Mouse (Mus musculus) cerebellum, adult 8-10 months (tissue): ENCODE data around the gene Gm49333.
A peak's percentile ranks its signal among the peaks of the same experiment; 100 is the strongest.
"Not testable (repeated sequence)": the region's sequence is repeated elsewhere in the genome, so short reads cannot be mapped to it uniquely, and the experiment has no call there.

Source experiments
- DNase-seq: peaks from one replicate; pipeline ENCODE4 v3.0.0; 2022

Gene Gm49333

GRCm38 (mm10) chr16:20628871-20629391 is 17.5 kb downstream of the Gm49333 start:
- no peak for DNase-seq

- DNase-seq: peak; percentile 58
Observed at GRCm38 (mm10) chr16:20629731-20630634, 18.6 kb downstream of the Gm49333 start, which contains the start of gene Ece2. TSS of gene Ece2 (plus strand) at chr16:20629828.

GRCm38 (mm10) chr16:20637410-20637809 is 26.0 kb downstream of the Gm49333 start:
- no peak for DNase-seq

- DNase-seq: no peak
Observed at GRCm38 (mm10) chr16:20638367-20638766, 27.0 kb downstream of the Gm49333 start.

DNA sequence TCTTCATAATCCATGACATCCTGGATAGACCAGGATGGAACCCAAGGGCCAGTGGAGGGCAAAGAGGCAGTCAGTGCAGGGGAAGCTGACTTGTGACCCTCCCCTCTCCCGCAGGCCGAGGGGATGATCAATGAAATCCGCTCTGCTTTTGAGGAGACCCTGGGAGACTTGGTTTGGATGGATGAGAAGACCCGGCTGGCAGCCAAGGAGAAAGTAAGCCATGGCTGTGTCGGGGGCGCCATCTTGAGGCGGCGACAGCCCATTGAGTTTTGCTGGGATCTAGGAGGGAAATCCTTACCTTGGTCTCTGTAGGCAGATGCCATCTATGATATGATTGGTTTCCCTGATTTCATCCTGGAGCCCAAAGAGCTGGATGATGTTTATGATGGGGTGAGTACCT is 30.8 kb downstream of the Gm49333 start:
- peak; percentile 75 for DNase-seq

DNA sequence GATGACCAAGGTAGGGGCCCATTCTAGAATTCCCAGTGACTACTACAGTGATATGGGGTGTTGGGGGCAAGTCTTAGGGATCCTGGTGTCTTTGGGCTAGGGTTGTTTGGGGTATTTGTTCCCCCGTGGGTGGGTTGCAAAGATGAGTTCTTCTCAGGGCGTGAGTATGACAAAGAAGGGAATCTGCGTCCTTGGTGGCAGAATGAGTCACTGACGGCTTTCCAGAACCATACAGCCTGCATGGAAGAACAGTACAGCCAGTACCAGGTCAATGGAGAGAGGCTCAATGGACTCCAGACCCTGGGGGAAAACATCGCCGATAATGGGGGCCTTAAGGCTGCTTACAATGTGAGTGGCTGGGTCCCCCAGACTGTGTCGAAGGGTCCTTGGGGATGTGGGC is 32.5 kb downstream of the Gm49333 start:
- no peak for DNase-seq

DNA sequence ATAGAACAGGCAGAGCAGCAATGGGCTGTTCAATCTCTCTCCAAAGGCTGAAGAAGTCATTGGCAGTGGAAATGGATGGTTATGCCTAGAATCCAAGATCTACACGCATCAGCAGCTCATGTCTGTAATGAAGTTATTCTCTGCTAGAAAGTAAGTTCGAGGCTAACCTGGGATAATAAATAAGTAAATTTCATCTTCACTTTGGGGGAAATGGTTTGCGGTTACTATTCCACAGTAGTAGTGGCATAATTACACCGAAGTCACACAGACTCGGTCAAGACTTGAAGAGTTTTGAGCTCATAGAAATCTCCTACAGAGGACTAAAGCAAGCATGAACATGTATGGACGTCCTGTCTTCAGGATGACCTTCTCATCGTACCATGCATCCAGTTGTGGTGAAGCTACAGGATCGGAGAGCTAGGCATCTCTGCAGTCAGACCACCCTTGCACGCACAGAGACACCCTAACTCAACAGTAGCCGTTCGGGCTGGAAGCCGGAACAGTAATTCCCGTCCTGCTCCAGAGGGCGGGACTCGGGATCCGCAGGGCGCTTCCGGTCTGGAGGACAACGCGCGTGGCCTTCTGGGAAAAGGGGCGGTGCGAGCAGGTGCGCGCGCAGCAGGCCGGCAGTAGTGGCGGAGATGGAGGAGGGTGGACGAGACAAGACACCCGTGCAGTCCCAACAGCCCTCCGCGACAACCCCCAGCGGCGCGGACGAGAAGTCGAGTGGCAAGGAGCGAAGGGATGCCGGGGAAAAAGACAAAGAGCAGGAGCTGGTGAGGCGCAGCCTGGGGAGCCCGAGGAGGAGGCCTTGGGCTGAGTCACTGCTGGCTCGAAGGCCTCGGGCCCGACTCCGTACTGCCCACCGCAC is 39.9 kb downstream of the Gm49333 start, which contains the start of gene Psmd2:
Gene Psmd2 (plus strand): TSS at position 577 of the 871 bp plus-strand sequence.
- DNase-seq: peak; percentile 97

- no peak for DNase-seq
Observed at GRCm38 (mm10) chr16:20651947-20652310, 40.5 kb downstream of the Gm49333 start.

GRCm38 (mm10) chr16:20653315-20653714 is 41.9 kb downstream of the Gm49333 start:
- DNase-seq: no peak

GRCm38 (mm10) chr16:20657661-20658060 is 46.3 kb downstream of the Gm49333 start:
- no peak for DNase-seq

DNA sequence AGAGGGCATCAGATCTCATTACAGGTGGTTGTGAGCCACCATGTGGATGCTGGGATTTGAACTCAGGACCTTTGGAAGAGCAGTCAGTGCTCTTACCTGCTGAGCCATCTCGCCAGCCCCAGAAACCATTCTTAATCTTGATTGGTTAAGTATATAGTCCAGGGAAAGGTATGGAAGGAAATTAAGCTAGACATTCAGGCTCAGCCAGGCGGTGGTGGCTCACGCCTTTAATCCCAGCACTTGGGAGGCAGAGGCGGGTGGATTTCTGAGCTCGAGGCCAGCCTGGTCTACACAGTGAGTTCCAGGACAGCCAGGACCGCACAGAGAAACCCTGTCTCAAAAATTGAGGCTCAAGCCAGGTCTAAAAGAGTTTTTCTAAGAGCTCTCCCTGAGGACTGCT is 56.6 kb downstream of the Gm49333 start, which contains the start of gene Eif4g1:
Gene Eif4g1 (plus strand): TSS at position 301 of the 400 bp plus-strand sequence.
- DNase-seq: not testable (repeated sequence)

GRCm38 (mm10) chr16:20670291-20670690 is 58.9 kb downstream of the Gm49333 start:
- no peak for DNase-seq

DNA sequence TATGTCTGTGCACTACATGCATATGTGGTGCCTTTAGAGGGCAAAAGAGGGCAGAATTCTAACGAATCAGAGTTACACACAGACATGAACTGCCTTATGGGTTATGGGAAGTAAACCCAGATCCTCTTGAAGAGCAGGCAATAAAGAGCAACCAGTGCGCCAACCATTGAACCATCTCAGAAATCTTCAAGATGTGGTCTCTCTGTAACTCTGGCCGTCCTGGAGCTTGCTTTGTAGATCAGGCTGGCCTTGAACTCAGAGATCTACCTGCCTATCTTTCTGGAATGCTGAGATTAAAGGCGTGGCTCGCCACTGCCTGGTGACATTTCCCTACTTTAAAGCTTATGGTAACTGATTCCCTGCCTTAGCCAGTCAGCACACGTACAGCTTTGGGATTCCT is 60.5 kb downstream of the Gm49333 start:
- no peak for DNase-seq

DNA sequence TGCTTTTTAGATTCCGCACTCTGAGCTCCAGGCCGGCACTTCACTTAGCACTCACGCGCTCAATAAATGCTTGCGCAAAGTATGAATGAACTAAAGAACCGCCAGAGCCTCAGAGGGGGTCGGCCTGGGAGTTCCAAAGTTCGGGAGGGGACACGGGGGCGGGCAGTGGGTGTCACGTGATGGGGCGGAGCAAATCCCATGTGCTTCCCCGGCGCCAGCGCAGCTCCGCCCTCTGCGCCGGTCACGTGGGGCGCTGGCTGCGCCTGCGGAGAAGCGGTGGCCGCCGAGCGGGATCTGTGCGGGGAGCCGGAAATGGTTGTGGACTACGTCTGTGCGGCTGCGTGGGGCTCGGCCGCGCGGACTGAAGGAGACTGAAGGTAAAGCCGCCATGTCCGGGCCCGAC is 61.1 kb downstream of the Gm49333 start:
- peak; percentile 94 for DNase-seq

GRCm38 (mm10) chr16:20672965-20673705 is 61.7 kb downstream of the Gm49333 start:
- peak; percentile 50 for DNase-seq

DNA sequence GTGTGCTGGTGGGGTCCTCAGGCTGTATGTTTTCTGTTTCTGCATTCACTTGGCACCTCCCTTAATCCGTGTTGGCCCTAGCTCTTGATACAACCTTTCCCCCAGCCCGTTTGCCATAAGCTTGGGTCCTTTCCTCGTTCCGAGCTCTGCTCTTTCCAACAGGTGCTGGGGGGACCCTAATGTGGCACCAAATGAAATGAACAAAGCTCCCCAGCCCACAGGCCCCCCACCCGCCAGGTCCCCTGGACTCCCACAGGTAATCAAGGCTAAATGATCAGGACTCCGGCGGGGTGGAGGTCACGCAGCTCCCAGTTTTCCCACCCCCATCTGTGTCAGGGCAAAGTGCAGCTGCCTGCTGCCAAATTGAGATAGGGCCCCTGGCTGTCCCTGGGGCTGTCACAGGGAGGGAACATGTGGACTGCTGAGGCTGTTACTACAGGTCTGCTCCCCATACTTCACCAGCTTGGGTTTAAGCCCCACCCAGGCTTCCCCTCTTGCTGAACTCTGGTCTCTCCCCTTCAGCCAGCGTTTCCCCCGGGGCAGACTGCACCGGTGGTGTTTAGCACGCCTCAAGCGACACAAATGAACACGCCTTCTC is 62.4 kb downstream of the Gm49333 start:
- DNase-seq: peak; percentile 30

DNA sequence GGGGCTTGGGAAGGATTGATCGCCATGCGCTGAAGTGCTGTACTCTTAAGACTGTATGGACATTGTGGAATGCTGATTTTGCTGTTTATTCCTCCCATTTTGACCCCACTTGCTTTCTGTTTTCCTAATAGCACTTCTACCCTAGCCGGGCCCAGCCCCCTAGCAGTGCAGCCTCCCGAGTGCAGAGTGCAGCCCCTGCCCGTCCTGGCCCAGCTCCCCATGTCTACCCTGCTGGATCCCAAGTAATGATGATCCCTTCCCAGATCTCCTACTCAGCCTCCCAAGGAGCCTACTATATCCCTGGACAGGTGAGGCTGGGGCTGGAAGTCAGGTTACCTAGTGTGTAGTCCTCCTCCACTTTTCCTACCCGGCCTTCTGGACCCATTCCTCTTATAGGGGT is 63.8 kb downstream of the Gm49333 start:
- DNase-seq: no peak

DNA sequence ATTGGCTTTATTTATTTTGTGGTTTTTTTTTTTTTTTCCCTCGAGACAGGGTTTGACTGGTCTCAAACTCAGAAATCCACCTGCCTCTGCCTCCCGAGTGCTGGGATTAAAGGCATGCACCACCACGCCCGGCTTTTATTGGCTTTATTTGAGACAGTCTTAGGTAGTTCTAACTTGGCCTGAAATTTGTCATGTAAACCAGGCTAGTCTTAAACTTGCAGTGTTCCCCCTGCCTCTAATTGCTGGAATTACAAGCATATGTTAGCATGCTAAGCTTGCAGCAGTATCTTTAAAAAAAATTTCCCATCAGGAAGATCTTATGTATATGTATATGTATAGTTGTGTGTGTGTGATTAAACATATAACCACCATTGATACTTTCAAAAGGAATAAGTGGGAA is 65.3 kb downstream of the Gm49333 start:
- no peak for DNase-seq

DNA sequence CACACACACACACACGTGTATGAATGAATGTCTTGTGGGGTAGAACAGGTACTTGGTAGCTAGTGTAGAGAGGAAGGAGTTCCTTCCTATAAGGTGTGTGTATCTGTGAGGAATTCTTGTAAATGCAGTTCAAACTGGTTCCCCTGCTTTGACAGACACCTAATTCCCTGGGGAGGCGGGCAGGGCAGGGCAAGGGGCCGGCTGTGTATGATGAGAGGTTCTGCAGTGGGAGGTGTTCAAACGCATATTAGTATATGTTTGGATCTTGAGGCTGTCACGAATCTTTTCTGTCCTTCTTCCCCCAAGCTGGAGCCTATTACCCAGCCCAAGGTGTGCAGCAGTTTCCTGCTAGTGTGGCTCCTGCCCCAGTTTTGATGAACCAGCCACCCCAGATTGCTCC is 66.0 kb downstream of the Gm49333 start:
- no peak for DNase-seq

DNA sequence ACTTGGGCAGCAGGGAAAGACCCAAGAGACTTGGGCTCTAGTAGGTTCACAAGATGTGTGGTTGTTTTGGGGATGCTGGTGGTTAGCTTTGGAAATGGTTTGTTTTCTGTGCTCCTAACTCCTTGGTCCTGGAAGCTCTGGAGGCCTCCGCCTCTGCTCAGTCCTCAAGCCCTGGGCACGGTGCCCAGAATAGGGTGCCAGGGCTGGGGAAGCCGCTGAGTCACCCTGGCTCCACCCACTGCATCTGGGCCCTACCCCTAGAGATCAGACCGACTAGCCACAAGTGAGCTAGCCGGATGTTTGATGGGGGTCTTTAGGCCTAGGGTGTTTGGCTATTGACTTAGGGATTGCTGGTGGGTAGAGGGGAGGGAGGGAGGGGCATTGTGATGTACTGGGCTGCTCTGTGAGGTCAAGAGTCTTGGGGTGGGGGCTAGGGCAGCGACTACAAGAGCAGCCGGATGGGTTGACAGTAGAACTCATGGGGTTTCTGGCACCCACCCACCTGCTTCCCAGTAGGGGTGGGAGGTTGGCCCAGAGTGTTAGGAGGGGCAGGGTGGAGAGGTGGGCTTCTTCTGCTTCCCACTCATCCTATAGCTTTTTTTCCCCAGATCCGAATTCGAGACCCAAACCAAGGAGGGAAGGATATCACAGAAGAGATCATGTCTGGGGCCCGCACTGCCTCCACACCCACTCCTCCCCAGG is 66.7 kb downstream of the Gm49333 start:
- peak; percentile 74 for DNase-seq

DNA sequence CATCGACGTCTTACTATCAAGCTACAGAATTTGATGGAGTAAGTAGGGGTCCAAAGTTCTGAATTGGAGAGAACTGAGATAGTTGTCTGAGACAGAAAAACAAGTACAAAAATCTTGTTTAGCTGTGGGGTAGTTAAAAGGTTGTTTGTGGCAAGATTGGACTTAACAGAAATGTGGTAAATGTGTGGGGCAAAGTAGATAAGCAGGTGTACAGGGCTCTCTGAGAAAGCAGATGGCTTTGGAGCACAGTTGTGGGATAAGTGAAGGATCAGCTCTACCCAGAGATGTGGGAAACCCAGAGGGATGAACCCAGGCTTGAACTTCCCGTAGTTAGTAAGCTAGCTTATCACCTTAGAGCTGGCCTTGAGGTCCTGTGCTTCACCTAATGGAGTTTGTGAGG is 79.4 kb downstream of the Gm49333 start:
- DNase-seq: no peak
